Mouse (Mus musculus): ENCODE results near the gene Il17f. TPM values are rescaled to one million over a fixed set of nuclear protein-coding genes. Genes with fewer than 3 reads are reported as not detected.

Gene Il17f
- polyA plus RNA-seq (2017; shearing (Covaris generic)), result 0.43 TPM

DNA sequence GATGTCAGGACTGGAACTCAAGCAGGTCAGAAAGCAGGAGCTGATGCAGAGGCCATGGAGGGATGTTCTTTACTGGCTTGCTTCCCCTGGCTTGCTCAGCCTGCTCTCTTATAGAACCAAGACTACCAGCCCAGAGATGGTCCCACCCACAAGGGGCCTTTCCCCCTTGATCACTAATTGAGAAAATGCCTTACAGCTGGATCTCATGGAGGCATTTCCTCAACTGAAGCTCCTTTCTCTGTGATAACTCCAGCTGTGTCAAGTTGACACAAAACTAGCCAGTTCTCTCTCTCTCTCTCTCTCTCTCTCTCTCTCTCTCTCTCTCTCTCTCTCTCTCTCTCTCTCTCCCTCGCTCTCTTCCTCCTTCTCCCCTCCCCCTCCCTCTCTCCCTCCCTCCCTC, at the start of gene Il17f:
TSS of gene Il17f (minus strand) at position 101 of the 400 bp plus-strand sequence.

DNA sequence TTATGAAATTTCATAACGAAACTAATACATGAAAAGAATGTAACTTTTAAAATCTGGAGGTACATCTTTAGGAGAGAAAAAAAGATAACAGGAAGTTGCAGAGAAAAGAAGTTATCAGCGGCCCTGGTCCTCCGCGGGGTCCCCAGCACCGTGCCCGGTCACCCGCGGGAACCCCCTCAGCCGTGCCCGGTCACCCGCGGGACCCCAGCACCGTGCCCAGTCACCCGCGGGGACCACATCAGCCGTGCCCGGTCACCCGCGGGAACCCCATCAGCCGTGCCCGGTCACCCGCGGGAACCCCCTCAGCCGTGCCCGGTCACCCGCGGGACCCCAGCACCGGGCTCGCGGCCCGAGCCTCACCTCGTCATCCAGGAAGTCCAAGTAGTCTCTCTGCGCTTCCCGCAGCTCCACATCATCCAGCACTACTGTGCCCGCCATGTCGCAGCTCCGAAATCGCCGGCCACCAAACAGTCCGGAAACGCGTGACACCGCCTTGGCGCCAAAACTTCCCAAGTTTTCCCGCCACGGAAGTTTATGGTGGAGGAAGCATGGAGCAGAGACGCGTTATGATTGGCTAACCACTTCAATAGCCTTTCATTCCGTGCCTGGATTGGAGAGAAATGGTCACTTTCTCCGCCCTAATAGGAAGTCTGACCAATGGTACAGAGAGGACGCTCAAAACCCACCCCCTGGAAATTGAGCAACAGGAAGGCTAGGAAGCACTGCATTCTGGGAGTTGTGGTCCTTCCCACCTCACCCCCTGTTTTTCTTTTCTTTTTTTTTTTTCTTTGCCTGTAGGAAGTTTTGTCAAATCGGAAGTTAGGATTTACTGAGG, 29.6 kb upstream of the Il17f start, which contains the start of gene Mcm3:
TSS of gene Mcm3 (minus strand) at position 542 of the 835 bp plus-strand sequence.

DNA sequence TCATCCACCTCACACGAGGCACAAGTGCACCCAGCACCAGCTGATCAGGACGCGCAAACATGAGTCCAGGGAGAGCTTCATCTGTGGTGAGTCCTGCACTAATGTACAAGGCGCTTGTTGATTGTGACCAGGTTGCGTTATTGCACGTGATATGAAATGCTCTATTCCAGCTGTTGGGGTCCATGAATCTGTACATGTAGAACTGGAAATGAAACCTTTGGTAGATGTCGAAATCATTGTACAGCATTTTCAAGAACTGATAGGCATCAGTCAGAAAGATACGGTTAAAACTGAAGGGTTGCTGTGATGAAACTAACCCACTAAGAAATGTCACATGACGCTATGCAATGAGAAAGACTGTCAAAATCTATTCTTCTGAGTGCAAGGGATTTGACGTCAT, 59.5 kb downstream of the Il17f start, which contains the start of gene Il17a:
TSS of gene Il17a (plus strand) at position 3 of the 400 bp plus-strand sequence.

Other genes starting within 250 kb of the Il17f start
- 0.04 TPM for gene Pkhd1, start 172.6 kb downstream of the Il17f start, polyA plus RNA-seq (2017; shearing (Covaris generic))
- gene Il17a, start 59.7 kb downstream of the Il17f start, polyA plus RNA-seq (2017; shearing (Covaris generic)), result not detected
- 54.8 TPM for gene Mcm3, start 29.7 kb upstream of the Il17f start, polyA plus RNA-seq (2017; shearing (Covaris generic))
- 5.7 TPM for gene Paqr8, start 100.0 kb upstream of the Il17f start, polyA plus RNA-seq (2017; shearing (Covaris generic))
- gene Efhc1, start 161.0 kb upstream of the Il17f start, polyA plus RNA-seq (2017; shearing (Covaris generic)), result 0.28 TPM

Measured in CD4-positive, CD25-positive, alpha-beta regulatory T cell (primary cell).